In genomic region chr1:189867497-189867896, GRCm38 (mm10) we compare ENCODE assay signal across 8 mouse cellular contexts. TPM values are rescaled to one million over a fixed set of nuclear protein-coding genes. Genes with fewer than 3 reads are reported as not detected.
DNase-seq lines count a peak whose midpoint lies in the region; ATAC-seq and TF ChIP-seq lines count a peak whose summit lies in the region.

No protein-coding gene starts in this region.

- H3K27ac ChIP-seq in hindbrain, embryonic 10.5 days: peak overlapping the region; percentile 46
- H3K27ac ChIP-seq in hindbrain, postnatal 0 days: no peak overlapping the region
- H3K27ac ChIP-seq in kidney, postnatal 0 days: peak overlapping the region; percentile 85
- no peak overlapping the region for H3K27ac ChIP-seq in midbrain, postnatal 0 days (ENCODE audit: low read depth, low read length)

- DNase-seq in hindbrain, embryonic 10.5 days (ENCODE audit: low spot score): no peak
- DNase-seq in hindbrain, postnatal 0 days (ENCODE audit: low spot score): no peak
- peak; percentile 69 for DNase-seq in heart, adult 8-10 months (ENCODE audit: low spot score)
- peak; percentile 68 for DNase-seq in kidney, postnatal 0 days (ENCODE audit: low spot score)
- DNase-seq in layer of hippocampus, adult 9-10 months (ENCODE audit: low spot score): no peak
- DNase-seq in right cerebral cortex, postnatal 4 days: no peak
- no peak for DNase-seq in midbrain, postnatal 0 days (ENCODE audit: low spot score)

- H3K4me2 ChIP-seq in hindbrain, postnatal 0 days (ENCODE audit: low read depth, low read length): no peak overlapping the region
- H3K4me2 ChIP-seq in kidney, postnatal 0 days (ENCODE audit: low read length): peak overlapping the region; percentile 28; the same call in 1 of the 2 replicates
- H3K4me2 ChIP-seq in midbrain, postnatal 0 days (ENCODE audit: low read depth, low read length, poor library complexity, severe bottlenecking): no peak overlapping the region

- H3K36me3 ChIP-seq in hindbrain, embryonic 10.5 days: peaks cover 32% of the 10 kb centered on the region
- no peaks in the 10 kb centered on the region for H3K36me3 ChIP-seq in hindbrain, postnatal 0 days (ENCODE audit: insufficient read depth, low read length)
- H3K36me3 ChIP-seq in kidney, postnatal 0 days (ENCODE audit: insufficient read depth, low read length): peaks cover 38% of the 10 kb centered on the region; the same call in 1 of the 2 replicates
- no peaks in the 10 kb centered on the region for H3K36me3 ChIP-seq in midbrain, postnatal 0 days (ENCODE audit: insufficient read depth, low read length)

- no peaks in the 10 kb centered on the region for H3K9me3 ChIP-seq in hindbrain, embryonic 10.5 days
- no peaks in the 10 kb centered on the region for H3K9me3 ChIP-seq in hindbrain, postnatal 0 days (ENCODE audit: low read length)
- no peaks in the 10 kb centered on the region for H3K9me3 ChIP-seq in kidney, postnatal 0 days (replicated peaks; ENCODE audit: low read length)
- no peaks in the 10 kb centered on the region for H3K9me3 ChIP-seq in midbrain, postnatal 0 days (ENCODE audit: low read length)

- H3K4me1 ChIP-seq in hindbrain, embryonic 10.5 days (replicated peaks): peaks cover 5% of the 10 kb centered on the region
- no peaks in the 10 kb centered on the region for H3K4me1 ChIP-seq in hindbrain, postnatal 0 days (ENCODE audit: insufficient read depth, low read length)
- H3K4me1 ChIP-seq in kidney, postnatal 0 days (replicated peaks; ENCODE audit: insufficient read depth, low read length): peaks cover 12% of the 10 kb centered on the region; the same call in 1 of the 2 replicates
- H3K4me1 ChIP-seq in midbrain, postnatal 0 days (ENCODE audit: insufficient read depth, low read length): no peaks in the 10 kb centered on the region; the same call in 1 of the 2 replicates

- ATAC-seq in hindbrain, postnatal 0 days: no peak
- ATAC-seq in kidney, postnatal 0 days (replicated peaks; ENCODE audit: low FRiP score, low read depth): peak; percentile 44; the same call in 1 of the 2 replicates
- ATAC-seq in megakaryocyte progenitor cell, adult 5-6 weeks (replicated peaks; ENCODE audit: poor library complexity): peak; percentile 12; the same call in 1 of the 2 replicates
- ATAC-seq in midbrain, postnatal 0 days (ENCODE audit: low FRiP score): no peak

- no peak overlapping the region for H3K9ac ChIP-seq in hindbrain, postnatal 0 days (replicated peaks; ENCODE audit: low read length)
- no peak overlapping the region for H3K9ac ChIP-seq in kidney, postnatal 0 days (ENCODE audit: low read depth, low read length)
- no peak overlapping the region for H3K9ac ChIP-seq in midbrain, postnatal 0 days (replicated peaks; ENCODE audit: low read length, poor library complexity, severe bottlenecking)

- H3K27me3 ChIP-seq in hindbrain, embryonic 10.5 days (ENCODE audit: insufficient read depth, poor library complexity, severe bottlenecking): no peaks in the 10 kb centered on the region
- no peaks in the 10 kb centered on the region for H3K27me3 ChIP-seq in hindbrain, postnatal 0 days (ENCODE audit: insufficient read depth, low read length)
- H3K27me3 ChIP-seq in kidney, postnatal 0 days (ENCODE audit: insufficient read depth, low read length): no peaks in the 10 kb centered on the region
- H3K27me3 ChIP-seq in midbrain, postnatal 0 days (ENCODE audit: insufficient read depth, low read length): no peaks in the 10 kb centered on the region

- TF ChIP-seq CTCF in hindbrain, postnatal 0 days (IDR thresholded peaks at IDR 0.05; ENCODE audit: low read depth): no peak
- no peak for TF ChIP-seq CTCF in kidney, postnatal 0 days (IDR thresholded peaks at IDR 0.05; ENCODE audit: low read depth)
- TF ChIP-seq CTCF in midbrain, postnatal 0 days (IDR thresholded peaks at IDR 0.05): no peak

- no peak overlapping the region for H3K4me3 ChIP-seq in hindbrain, embryonic 10.5 days
- H3K4me3 ChIP-seq in hindbrain, postnatal 0 days (ENCODE audit: low read length): no peak overlapping the region
- no peak overlapping the region for H3K4me3 ChIP-seq in kidney, postnatal 0 days (replicated peaks; ENCODE audit: low read depth, low read length)
- no peak overlapping the region for H3K4me3 ChIP-seq in midbrain, postnatal 0 days (ENCODE audit: low read depth, low read length)

- WGBS in hindbrain, embryonic 10.5 days: 70% methylated on average over 9 of the region's 9 CpGs
- WGBS in hindbrain, postnatal 0 days: 70% methylated on average over 9 of the region's 9 CpGs
- WGBS in kidney, postnatal 0 days: 32% methylated on average over 9 of the region's 9 CpGs
- whole genome bisulfite sequencing in midbrain, postnatal 0 days: 76% methylated on average over 9 of the region's 9 CpGs

RNA-seq across cellular contexts. Expression of gene Smyd2, which starts 54.7 kb away (rescaled TPM):
- polyA plus RNA-seq in hindbrain, embryonic 10.5 days (2016; fragmentation: Nextera tagmentation; extraction: Ambion mirVana): 59.7 and 66.7 TPM in 2 replicates
- 52.0 and 61.9 TPM in 2 replicates for total RNA-seq in hindbrain, postnatal 0 days (2014; rRNA removed)
- 81.1 and 81.8 TPM in 2 replicates for polyA plus RNA-seq in hindbrain, postnatal 0 days (2015; fragmentation: Nextera tagmentation; extraction: Ambion mirVana)
- total RNA-seq in heart, adult 8-10 months (2022): 100 to 1,000 TPM in 2 of 4 experiments, 10 to 100 TPM in 2; 83.0 to 114 (median 106) TPM
- 70.4 and 72.1 TPM in 2 replicates for polyA plus RNA-seq in kidney, postnatal 0 days (2015; fragmentation: Nextera tagmentation; extraction: Ambion mirVana)
- total RNA-seq in megakaryocyte progenitor cell, adult 5-6 weeks (2015): 88.9 and 94.8 TPM in 2 replicates
- 99.6 and 139 TPM in 2 replicates for total RNA-seq in megakaryocyte progenitor cell, adult 5-6 weeks (2017)
- total RNA-seq in midbrain, postnatal 0 days (2014; rRNA removed): 62.3 and 66.3 TPM in 2 replicates
- 88.7 and 91.9 TPM in 2 replicates for polyA plus RNA-seq in midbrain, postnatal 0 days (2015; fragmentation: Nextera tagmentation; extraction: Ambion mirVana)

Comparison
In these comparisons a context has a peak if more than half of its experiments do, and no peak if none do; other contexts are left out.
1. H3K27ac ChIP-seq: peak in hindbrain, embryonic 10.5 days (single experiment) and kidney, postnatal 0 days (single experiment); none in hindbrain, postnatal 0 days (single experiment) and midbrain, postnatal 0 days (single experiment).
2. DNase-seq: peak in heart, adult 8-10 months (single experiment) and kidney, postnatal 0 days (single experiment); none in hindbrain, embryonic 10.5 days (single experiment), hindbrain, postnatal 0 days (single experiment), layer of hippocampus, adult 9-10 months (single experiment), right cerebral cortex, postnatal 4 days (single experiment) and midbrain, postnatal 0 days (single experiment).
3. ATAC-seq: peak in kidney, postnatal 0 days (single experiment) and megakaryocyte progenitor cell, adult 5-6 weeks (single experiment); none in hindbrain, postnatal 0 days (single experiment) and midbrain, postnatal 0 days (single experiment).